Mouse (Mus musculus): ENCODE data around the gene Kansl1l.
A peak's percentile ranks its signal among the peaks of the same experiment; 100 is the strongest.

Kansl1l gene

DNA sequence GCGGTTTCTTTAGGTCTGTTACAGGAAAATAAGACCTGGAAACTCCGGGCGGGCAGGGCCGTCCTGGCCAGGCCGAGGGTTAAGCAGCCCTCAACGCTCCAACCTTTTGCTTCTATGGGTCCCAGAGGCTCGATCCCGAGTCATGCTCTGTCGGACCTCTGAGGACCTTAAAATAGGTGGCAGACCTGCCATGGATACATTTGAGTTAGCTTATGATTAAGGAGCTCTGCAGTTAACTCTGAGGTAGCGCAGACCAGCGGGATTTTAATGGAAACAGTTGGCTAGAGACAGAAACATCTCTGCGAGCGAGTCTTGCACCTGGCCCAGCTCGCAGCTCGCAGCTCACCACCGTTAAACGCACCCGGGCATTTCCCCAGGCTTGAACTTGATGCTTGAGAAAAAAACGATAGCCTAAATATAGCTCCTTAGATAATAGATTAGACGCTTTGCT lies 528 bp upstream of the Kansl1l start:
- no peak for DNase-seq (ENCODE audit: low read depth, low spot score)

DNA sequence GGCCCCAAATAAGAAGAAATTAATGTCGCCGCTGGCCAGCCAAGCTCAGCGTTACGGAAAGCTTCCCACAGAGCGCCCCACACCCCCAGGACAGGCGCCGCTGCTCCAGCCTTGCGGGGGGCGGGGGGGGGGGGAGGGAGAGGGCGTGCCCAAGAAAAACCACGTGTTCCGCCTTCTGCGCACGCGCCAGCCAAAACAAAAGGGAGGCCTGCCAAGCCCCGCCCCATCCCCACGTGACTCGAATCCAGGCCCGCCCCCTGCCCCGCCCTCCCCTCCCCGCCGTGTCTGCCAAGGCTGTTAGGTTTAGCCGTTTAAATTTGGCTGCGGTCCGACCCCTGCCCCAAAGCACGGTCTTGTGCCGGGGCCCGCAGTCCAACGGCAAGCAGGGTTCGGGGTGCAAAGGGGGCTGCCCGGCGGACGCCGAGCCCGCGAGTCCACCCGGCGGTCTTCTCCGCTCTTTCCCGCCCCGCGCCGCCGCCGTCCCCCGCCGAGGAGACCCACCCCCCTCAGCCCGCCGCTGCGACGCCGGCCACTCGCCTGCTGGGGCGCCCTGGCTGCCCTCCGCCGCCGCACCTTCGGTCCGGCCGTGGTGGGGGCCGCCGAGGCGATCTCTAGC lies 417 bp downstream of the Kansl1l start:
- peak; percentile 91 for DNase-seq (ENCODE audit: low read depth, low spot score)

DNA sequence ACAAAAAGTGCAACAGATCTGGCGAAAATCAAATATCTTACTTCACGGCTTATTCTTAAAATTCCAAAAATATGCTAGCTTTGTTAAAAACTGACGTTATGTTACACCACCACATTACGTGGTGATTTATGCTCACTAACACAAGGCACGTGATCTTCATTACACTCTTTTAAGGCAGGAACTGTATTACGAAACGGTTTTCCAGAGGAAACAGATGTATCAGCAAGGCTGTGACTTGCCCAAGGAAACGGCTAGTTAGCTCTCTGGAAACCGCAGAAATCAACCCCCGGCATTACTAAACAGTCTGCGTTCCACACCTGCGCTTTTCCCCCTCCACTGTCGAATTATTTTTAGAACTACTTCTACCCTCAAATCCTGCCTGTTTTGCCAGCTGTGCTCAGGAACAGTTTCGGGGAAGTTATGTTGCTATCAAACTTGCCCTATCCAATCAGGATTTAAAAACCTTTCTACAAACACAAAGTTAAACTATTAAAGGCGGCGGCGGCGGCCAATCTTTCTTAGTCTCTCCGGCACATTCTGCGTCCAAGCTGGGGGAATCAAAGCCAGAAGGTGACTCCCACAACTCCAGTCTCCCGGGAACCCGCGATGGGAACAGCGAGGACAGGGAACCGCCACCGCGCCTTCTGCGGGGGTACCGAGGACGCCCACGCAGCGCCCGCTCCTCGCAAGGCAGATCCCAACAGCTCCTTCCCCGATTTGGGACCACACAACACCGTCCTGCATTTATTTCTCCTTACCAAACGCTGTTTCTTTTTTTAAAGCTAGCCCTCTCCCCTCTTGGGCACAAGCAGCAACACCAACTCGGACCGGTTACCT lies 1.2 kb downstream of the Kansl1l start:
- no peak for DNase-seq (ENCODE audit: low read depth, low spot score)

DNA sequence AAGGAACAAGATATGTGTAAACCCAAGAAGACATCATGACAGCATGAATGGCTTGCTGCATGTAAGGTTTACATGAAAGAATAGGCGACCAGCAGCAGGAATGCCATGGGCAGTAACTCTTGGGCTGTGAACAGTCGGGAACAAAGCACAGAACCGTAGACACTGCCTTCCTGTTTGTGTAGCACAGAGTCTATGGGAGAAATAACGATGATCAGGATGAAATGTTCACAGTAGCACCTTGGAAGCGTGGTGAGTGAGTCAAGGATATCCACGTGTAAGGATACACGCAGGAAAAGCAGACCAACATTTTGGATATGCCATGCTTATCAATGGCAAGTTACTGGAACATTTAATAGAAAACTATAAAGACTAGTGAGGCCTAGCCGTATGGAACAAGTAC lies 2.6 kb downstream of the Kansl1l start:
- no peak for DNase-seq (ENCODE audit: low read depth, low spot score)

DNA sequence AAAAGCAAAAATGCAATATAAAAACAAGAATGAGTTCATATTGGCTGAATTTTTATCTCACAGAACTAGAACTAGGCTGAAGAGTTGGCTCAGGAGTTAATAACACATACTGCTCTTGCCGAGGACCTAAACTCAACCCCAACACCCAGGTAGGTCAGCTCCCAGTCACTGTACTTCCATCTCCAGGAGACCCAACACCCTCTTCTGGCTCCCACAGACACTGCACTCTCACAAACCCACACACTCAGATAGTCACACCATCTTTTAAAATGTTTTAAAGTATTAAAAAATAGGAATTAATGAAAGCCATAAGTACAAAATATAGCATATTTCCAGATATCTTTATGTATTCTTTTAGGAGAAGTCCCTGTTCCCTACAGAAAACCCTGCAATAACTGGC lies 4.2 kb downstream of the Kansl1l start:
- DNase-seq (ENCODE audit: low read depth, low spot score) = no peak

DNA sequence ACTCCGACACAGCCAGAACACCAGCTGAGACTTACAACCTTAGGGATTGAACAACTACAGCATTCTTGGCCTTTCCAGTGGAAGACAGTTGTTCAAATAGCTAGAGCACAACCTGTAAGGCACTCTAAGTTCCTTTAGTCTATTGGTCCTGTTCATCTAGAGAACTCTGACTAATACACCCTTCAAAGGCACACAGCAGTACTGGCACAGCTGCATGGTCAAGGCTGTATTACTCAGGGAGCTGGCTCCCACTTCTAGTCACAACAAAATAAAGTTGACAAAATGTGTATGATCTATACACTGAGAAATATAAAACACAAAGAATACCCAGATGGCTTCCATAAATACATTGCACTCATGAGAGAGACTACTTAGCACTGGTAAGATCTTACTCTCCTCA lies 10.5 kb downstream of the Kansl1l start:
- no peak for DNase-seq (ENCODE audit: low read depth, low spot score)

DNA sequence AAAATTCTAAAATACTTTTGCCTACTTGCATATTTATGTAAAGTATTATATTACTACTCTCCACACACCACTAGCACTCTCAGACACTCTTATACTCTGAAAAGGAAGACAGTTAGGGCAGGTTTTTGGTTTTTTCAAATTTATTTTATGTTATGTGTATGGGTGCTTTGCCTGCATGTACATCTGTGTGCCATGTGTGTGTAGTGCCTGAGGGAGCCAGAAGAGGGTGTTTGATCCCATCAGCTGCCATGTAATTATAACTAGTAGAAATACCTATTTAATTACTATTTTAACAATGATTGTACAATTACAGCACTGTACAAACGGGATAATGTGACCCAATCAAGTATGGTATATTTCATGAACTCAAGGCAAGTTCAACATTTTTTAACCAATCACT lies 12.0 kb downstream of the Kansl1l start:
- no peak for DNase-seq (ENCODE audit: low read depth, low spot score)

DNA sequence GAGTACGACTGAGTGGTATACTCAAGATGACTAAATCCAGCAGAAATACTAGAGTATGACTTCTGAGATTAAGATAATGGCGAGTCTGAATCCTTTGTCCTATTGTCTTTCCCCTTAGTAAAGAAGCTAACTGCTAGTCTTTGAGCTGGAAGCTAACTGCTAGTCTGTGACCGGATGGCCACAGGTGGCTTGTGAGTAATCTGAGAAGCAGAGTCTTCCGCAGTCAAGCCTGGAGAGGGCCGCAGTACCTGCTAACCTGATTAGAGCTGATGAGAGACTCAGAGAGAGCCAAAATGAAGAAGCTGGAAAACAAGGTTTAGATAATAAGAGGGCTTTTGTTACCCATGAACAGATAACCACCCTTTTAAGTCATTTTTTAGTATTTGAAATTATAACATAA lies 12.7 kb downstream of the Kansl1l start:
- no peak for DNase-seq (ENCODE audit: low read depth, low spot score)

DNA sequence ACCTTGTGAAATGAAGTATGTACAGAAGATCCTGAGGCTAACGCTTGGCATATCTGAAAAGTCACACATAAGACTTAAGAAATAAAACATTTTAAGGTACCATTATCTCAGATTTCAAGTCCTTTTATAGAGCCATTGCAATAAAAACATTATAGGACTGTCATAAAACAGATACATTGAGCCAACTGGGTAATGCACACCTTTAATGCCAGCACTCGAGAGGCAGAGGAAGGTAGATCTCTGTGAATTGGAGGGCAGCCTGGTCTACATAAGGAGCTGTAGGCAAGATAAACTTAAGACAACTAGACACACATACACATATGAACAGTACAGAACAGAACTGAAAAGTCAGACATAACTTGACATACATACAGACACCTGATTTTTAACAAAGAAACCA lies 19.4 kb downstream of the Kansl1l start:
- DNase-seq (ENCODE audit: low read depth, low spot score) = no peak

DNA sequence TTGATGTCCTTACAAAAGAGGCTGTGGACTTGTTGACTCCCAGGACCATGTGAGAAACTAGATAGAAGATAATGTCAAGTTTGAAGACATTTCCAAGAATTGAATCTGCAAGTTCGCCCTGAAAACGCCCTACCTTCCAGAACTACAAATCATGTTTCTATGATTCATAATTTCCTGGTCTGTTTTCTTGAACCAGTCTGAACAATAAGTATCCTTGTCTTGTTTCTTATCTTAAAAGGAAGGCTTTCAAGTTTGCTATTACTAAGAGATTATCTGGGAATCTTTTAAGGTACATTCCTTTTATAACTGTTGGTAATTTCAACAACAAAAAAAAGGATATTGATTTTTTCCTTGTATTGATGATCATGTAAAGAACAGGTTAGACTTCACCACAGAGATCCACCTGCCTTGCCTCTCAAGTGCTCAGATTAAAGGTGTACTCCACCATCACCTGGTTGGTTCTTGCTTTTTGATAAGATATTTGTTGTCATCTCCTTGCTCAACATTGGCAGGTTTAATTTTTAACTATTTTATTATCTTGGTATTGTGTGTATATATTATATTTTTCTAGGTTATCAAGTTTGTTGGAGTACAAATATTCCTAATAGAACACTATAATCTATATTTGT lies 24.4 kb downstream of the Kansl1l start:
- DNase-seq (ENCODE audit: low read depth, low spot score) = no peak

DNA sequence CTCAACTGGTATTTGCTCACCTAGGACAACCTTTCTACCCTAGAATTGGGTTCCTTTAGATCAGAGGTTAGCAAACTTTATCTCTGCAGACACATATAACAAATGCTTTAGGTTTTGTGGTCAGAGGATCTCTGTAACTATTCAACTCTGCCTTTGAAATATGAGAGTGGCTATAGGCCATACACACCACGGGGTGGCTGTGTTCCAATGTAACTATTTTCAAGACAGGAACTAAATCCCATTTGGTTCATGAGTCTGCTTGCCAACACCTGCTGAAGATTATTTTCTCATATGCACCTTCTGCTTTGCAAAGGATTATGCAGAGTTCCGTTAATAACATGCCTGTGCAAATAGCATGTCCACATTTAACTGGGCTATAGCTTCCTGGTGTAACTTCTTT lies 35.1 kb downstream of the Kansl1l start:
- DNase-seq (ENCODE audit: low read depth, low spot score) = no peak

DNA sequence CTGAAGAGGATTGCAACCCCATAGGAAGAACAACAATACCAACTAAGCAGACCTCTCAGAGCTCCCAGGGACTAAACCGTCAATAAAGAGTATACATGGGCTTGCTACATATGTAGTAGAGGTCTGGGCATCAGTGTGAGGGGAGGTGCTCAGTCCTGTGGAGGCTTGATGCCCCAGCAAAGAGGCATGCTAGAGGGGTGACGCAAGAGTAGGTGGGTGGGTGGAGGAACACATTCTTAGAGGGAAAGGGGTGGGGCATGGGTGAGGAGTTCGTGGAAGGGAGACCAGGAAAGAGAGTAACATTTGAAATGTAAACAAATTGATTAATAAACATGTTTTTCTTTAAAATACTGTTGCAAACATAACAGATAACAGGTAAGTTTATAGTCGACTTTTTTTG lies 36.3 kb downstream of the Kansl1l start:
- DNase-seq (ENCODE audit: low read depth, low spot score) = no peak

DNA sequence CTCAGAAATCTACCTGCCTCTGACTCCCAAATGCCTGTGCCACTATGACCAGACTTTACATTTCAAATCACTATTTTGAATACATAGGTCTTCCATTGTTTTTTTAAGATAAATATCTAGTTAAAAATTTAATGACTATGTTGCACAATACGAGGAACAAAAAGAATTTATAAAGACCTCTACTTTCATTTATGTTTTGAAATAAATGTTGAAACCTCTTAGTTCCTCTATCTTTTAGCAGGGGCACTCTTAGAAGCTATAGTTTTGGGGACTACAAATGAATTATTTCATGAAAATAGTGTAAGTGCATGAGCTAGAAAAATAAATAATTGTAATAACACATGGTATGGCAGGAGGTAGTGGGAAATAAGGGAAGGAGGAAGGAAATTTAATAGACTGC lies 38.6 kb downstream of the Kansl1l start:
- DNase-seq (ENCODE audit: low read depth, low spot score) = no peak

DNA sequence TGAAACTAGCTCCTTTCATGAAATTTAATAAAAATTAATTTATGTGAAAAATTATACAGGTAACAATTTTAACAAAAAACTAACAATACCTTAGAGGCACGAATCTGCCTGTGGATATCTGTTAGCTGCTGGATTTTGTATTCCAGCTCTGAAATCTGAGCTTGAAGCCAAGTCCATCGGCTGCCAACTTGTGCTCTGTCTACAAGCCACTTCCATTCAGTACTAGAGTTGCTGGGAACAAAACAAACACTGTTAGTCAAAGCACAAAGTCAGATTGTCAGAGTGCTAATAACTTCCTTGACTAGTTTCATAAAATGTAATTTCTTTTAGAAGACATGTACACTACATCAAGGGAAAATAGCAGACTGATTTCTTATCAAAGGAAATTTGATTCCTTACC lies 39.5 kb downstream of the Kansl1l start:
- DNase-seq (ENCODE audit: low read depth, low spot score) = no peak

DNA sequence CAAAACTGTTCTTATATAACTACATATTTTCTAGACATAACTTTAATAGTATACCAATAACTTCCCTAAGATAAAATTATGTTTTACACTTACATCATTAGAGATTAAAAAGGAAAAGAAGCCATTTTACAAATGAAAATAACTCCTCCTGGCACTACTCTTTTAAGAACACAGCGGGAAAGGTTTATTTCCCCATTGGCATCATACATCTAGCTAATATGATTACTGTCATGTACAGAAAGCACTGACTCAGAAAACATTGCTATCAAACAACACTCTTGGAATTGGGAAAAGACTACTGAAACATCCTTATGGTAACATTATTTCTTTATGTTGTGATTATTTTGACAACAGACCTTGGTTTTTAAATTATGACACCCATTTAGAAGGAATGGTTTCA lies 48.6 kb downstream of the Kansl1l start:
- no peak for DNase-seq (ENCODE audit: low read depth, low spot score)

DNA sequence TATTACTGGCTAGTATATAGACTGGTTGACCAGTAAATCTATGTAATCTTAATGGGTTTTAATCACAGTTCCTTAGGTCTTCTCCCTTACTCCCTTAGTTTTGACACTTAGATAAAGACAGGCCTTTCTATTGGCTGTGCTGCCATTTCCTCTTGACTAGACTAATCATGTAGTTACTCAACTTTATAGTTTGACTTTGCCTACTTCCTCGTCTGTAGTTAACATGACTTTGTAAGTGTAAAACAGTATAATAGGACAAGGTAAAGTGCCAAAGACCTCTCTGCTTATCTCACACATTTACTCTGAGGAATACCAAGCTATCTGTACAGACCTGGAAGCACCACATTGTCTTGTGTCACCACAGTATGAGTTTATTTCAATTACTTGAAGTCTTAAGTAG lies 86.8 kb downstream of the Kansl1l start:
- DNase-seq (ENCODE audit: low read depth, low spot score) = no peak

DNA sequence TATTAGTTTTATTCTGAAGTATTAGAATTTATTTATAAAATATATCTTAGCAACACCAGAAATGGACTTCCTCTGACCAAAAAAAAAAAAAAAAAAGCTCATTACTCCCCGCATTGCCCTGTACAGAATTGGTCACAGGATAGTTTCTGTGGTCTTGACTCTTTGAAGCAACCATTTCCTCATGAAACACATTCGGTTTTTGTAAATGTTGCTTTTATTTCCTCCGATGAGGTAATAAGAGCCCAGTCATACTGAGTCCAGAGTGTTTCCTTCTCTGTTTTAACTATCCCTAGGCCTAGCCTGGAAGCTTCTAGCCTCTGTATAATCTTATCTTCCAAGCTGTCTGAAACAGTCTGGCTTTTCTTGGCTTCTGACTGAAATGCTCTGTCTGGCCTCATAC lies 104.5 kb downstream of the Kansl1l start:
- DNase-seq (ENCODE audit: low read depth, low spot score) = no peak

DNA sequence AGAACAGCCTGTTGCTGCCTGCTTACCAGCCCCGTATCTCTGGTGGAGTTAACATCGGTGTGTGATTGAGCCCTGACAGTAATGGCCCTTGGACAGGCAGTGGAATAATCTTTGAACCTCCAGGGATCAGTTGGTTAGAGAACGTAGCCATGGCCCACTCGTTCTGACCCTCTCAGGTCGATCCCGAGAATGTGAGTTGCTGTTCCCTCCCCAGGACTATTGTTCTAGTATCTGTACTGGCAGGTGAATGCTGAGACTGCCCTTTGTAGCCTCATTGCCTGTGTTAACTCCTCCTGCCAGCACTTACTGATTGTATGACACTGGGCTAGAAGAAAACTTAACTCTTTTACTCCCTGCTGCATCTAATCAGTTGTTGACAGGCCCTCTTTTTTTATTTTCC lies 112.8 kb downstream of the Kansl1l start:
- no peak for DNase-seq (ENCODE audit: low read depth, low spot score)

DNA sequence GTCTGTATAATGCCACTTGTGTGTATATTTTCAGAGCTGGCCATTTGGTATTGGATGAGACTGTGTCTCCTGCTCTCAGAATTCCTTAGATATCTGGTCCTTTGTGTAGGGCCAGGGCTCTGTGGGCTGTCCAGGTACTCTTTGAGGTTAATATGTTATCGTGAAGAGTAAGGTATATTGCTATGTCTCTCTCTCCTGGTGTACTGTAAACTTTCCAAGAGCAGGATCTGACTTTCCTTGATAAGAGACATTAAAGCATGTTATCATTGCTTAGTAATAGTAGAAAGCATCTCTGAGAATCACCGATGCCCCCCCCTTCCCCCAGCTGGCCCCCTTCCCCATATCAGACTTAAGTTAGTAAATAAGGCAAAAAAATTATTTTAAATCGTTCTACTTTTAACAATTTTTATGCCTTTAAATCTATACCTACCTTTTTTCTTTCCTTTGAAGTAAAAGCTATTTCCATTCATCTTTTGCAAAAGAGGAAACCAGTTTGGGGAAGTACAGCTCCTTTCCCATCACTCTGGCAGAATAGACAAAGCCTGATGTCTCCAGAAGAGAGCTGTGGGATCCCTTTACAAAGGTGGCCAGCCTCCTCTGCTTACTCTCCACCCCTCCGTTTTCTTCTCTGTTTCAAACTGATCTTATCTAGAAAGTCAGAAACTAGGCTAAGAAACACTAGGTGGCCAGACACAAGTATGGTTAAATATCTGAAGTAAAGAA lies 114.6 kb downstream of the Kansl1l start:
- no peak for DNase-seq (ENCODE audit: low read depth, low spot score)

DNA sequence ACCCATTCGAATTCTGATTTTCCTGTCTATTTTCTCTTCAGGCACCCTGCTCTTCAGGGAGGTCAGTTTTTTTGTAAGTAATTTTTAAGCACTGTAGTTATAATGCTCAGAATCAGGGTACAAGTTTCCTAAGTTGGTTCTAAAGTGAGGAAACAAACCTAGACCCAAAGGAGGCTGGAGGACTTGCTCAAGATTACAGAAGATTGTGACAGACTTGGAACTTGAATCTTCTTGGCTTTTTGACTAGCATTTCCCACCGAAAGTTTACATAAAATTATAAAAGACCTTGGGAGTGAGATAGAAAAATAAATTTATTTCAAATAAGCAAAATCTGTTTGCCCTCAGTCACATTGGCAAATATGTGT lies 115.8 kb downstream of the Kansl1l start:
- DNase-seq (ENCODE audit: low read depth, low spot score) = no peak

DNA sequence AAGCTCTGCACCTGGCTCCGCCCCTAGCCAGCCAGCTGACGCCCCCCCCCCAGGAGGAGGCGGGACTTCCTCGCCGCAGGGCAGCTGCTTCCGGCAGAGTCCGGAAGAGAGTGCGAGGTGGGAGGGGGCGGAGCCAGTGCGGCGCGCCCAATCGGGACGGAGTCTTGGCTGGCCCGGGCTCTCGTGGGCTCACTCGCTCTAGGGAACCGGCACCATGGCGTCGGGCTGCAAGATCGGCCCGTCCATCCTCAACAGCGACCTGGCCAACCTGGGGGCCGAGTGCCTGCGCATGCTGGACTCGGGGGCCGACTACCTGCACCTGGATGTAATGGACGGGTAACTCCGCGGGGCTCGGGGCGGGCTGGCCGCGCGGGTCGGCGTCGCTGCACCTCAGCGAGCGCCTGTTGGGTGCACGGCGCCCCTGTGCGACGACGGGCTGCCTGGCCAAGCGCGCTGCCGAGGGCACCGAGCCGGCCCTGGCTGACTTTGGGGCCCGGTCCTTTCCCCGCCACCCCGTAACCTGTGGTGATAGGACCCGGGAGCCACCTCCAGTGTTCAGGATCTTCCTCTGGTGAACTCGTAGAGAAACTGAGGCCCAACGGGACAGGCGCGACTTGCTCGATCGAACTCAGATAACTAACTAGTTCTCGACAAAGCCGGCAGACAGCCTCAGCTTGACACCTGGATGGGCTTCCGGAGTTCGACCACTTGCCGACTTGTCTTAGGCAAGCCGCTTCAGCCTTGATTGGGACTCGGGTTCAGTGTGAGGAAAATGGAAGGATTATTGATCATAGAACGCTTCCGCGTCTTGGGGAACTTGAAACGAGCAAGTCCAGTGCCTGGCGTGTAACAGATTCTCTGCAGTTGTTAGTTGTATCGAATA lies 116.4 kb downstream of the Kansl1l start, which contains the start of gene Rpe:
Rpe (plus strand) TSS at position 139 of the 883 bp plus-strand sequence.
- peak; percentile 87 for DNase-seq (ENCODE audit: low read depth, low spot score)
